Mouse (Mus musculus): Measurements from ENCODE around the gene Ppp1r12a.

DNA sequence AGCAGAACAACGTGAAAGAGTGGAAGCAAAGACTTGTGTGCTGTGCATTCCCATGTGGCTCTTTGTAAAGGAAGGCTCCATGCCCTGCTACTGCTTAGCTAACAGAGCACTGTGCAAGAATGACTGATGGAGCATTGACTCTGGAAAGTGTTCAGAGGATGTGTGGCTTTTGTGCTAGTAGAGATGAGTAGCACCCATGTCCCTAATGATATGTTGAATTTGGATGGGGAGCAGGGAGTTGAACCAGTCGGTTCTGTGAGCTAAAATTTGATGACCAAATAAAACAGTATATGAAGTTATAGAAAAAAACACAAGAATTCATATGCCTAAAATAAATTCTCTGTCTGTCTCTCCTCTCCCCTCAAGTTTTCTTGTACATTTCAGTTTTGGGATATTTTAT is 13.9 kb downstream of the Ppp1r12a start:
- TF ChIP-seq POLR2A (IDR thresholded peaks at IDR 0.05; ENCODE audit: insufficient read depth, low read depth, low read length) (no peak), EP300 (IDR thresholded peaks at IDR 0.05; ENCODE audit: insufficient read depth, low read depth, low read length) (no peak), CTCF (IDR thresholded peaks at IDR 0.05) (no peak)
